Mouse (Mus musculus): Measurements from ENCODE around the gene Epn3.

The Epn3 gene

GRCm38 (mm10) chr11:94469136-94470064, 30.4 kb downstream of the Epn3 start:
- DNase-seq = no peak

GRCm38 (mm10) chr11:94468582-94469064, 31.2 kb downstream of the Epn3 start:
- peak; percentile 76 for DNase-seq

GRCm38 (mm10) chr11:94466333-94466855, 33.4 kb downstream of the Epn3 start:
- no peak for DNase-seq

GRCm38 (mm10) chr11:94464170-94464569, 35.6 kb downstream of the Epn3 start:
- DNase-seq = no peak

- no peak for DNase-seq
These were observed 37.9 kb downstream of the Epn3 start for GRCm38 (mm10) chr11:94461856-94462255.

- DNase-seq = no peak
These were observed 42.8 kb downstream of the Epn3 start for GRCm38 (mm10) chr11:94457001-94457400.

- DNase-seq = no peak
These were observed 43.4 kb downstream of the Epn3 start for GRCm38 (mm10) chr11:94456347-94456746.

- no peak for DNase-seq
These were observed 44.5 kb downstream of the Epn3 start for GRCm38 (mm10) chr11:94455161-94455820.

GRCm38 (mm10) chr11:94454756-94455155, 45.0 kb downstream of the Epn3 start:
- peak; percentile 68 for DNase-seq

GRCm38 (mm10) chr11:94451091-94451773, 48.5 kb downstream of the Epn3 start:
- DNase-seq = no peak

GRCm38 (mm10) chr11:94449886-94450285, 49.9 kb downstream of the Epn3 start:
- DNase-seq = no peak

- no peak for DNase-seq
These were observed 50.5 kb downstream of the Epn3 start for GRCm38 (mm10) chr11:94449239-94449638.

- no peak for DNase-seq
These were observed 52.8 kb downstream of the Epn3 start for GRCm38 (mm10) chr11:94447017-94447416.

- DNase-seq = no peak
These were observed 54.5 kb downstream of the Epn3 start for GRCm38 (mm10) chr11:94445300-94445699.

- DNase-seq = no peak
These were observed 54.9 kb downstream of the Epn3 start for GRCm38 (mm10) chr11:94444829-94445228.

- no peak for DNase-seq
These were observed 58.0 kb downstream of the Epn3 start for GRCm38 (mm10) chr11:94441752-94442151.

GRCm38 (mm10) chr11:94441122-94441521, 58.7 kb downstream of the Epn3 start:
- no peak for DNase-seq

- DNase-seq = no peak
These were observed 59.4 kb downstream of the Epn3 start for GRCm38 (mm10) chr11:94440421-94440820.

Data from right cerebral cortex, adult 18-20 months (tissue).